Mouse (Mus musculus) adrenal gland, postnatal 36 days (tissue): ENCODE results near the gene Clasp2. TPM values are rescaled to one million over a fixed set of nuclear protein-coding genes. Genes with fewer than 3 reads are reported as not detected.
"Not testable (repeated sequence)": the region's sequence is repeated elsewhere in the genome, so short reads cannot be mapped to it uniquely, and the experiment has no call there.

Source experiments
- DNase-seq, 2 experiments: peaks; one replicate each; pipeline ENCODE4 v3.0.0; 2021; ENCODE audit warnings: mixed read lengths in 1 of 2
- long read RNA-seq, 2 experiments: library from polyadenylated mRNA; stranded (forward); transcript quantifications; one replicate each; pipeline ENCODE4 v2.0.0; 2021; ENCODE audit warnings: borderline sequencing depth in 2 of 2
- total RNA-seq, 2 experiments: library from RNA; stranded (reverse); gene quantifications; 2 replicates each; pipeline ENCODE4 v1.2.3; 2021

The Clasp2 gene
- total RNA-seq: 100 to 1,000 TPM; 134 to 261 TPM
- long read RNA-seq, experiment 1, full-length matches to known transcripts: 2 of 13 reads
- long read RNA-seq, experiment 1, partial matches to known transcripts: 8 of 13 reads
- long read RNA-seq, experiment 1, other reads (novel, unspliced or antisense): 3 of 13 reads
- long read RNA-seq, experiment 2, partial matches to known transcripts: 0 of 2 reads
- long read RNA-seq, experiment 2, other reads (novel, unspliced or antisense): 2 of 2 reads

DNA sequence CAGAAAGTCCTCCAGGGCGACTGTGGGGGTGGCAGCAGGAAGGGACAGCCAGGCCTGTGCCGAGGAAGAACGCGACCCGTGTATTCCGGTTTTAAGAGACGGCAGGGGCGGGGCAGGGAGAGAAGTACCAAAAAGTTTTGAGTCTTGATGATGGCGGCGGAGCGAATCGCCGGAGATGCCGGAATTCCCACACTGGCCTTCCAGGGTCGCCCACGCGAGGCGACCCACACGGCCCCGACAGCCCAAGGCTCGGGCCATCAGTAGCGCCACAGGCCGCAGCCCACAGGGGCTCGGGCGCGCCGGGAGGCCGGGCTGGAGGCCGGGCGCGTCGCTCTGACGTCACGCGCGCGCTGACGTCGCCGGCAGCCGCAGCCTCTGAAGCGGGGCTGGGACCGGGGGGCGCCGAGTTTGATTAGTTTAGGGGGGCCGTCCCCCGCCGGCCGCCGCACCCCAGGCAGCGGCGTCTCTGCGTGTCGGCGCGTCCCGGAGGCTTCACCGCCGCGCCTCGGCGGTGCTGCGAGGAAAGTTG, at the start of gene Clasp2:
TSS of gene Clasp2 (plus strand) at position 366 of the 529 bp plus-strand sequence.
- peak; percentile 79 to 89 for DNase-seq

DNA sequence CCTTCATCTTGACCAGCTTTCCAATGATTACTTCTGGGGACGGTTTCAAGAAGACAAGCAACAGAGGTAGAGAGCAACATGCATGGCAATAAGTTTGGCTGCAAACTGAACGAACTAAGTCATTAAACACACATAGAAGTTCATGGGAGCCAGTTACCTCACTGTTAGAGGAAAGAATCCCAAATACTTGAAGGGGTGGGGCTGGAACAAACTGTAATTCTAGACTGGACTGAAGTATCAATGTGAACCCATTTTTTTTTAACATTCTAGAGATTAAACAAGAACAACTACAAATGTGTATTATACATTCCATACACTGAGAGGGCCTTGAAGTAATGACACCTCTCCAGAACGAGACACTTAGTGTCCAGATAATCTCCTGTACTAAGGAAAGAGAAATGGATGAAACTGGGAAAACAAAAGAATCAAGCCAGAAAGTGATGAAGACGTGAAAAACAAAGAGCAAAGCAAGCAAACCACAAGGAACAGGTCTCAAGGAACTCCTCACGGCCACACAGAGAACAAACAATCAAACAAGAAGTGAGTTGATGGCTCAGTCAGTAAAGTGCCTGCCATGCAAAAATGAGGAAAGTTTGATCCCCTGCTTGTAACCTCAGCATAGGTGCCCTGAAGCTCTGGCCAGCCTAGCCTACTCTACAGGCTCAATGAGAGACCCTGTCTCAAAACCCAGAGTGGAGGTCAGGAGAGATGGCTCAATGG, 39.7 kb upstream of the Clasp2 start:
- DNase-seq: no peak

DNA sequence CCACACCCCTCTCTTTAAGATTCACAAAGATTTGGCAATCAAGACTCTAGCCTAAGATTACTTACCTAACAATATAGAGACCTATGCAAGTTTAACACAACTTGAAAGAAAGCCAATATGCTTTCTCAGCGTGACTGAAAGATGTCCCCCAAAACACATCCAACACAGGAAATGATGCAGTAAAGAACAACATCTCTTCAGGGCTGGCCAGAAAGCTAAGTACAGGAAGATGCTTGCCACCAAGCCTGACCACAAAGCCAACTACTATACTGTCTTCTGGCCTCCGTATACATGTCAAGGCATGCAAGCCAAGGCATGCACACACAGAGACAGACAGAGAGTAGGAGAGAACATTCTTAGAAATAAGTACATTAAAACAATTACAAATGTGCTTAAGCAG, 35.2 kb upstream of the Clasp2 start:
- DNase-seq: no peak

DNA sequence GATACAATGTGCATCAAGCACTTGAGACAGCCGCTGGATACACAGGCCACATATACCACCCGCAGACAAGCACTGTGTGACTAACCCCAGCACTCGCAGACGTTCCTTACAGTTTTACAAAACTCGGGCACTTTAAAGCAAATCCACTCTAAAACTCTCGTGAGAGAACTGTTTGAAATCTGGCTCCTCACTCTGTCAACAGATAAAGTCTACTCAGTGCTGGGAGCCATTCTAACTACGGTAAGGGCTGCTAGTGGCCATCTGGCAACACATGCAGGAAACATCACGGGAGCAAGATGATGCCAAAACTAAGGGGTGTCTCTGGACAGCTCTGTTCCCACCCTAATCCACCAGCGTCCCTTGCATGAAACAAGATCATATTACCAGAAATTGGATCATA, 34.4 kb upstream of the Clasp2 start:
- DNase-seq: no peak

DNA sequence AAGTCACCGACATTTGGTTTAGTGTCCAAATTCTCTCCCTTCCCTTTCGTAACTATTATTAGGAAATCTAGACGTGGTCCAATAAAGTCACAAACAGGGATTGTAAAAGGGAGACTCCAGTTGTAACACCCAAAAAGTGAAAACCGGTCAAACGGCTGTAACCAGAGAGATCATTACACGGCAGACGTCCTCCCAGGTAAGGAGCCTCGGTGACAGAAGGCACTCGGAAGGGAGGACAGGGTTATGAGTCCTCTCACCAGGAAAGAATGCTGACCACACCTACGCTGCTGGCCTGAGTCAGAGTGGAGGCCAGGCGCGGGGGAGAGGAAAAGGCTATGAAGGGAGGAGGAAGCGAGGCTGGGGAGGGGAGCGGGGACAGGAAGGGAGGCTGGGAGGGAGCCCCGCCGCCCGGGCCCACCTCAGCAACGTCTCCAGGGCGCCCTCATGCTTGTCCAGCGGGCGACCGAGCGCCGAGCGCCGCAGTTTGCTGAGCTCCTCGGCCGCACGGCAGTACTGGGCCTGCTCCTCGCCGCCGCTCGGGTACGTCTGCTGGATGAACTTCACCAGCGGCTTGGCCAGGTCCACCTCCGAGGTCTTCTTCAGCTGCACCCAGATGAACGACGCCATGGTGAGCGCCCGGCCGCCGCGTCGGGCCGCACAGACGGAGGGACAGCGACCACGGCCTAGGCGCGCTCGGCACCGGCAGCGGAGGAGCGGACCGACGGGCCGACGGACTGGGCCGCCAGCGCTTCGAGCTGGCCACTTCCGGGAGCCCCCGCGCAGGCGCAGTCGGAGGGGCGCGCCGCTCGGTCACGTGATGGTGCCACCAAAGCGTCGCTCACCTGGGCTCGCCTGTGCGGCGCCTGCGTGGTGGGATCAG, 33.6 kb upstream of the Clasp2 start, which contains the start of gene Pdcd6ip:
TSS of gene Pdcd6ip (minus strand) at position 779 of the 880 bp plus-strand sequence.
- peak; percentile 95 to 97 for DNase-seq

DNA sequence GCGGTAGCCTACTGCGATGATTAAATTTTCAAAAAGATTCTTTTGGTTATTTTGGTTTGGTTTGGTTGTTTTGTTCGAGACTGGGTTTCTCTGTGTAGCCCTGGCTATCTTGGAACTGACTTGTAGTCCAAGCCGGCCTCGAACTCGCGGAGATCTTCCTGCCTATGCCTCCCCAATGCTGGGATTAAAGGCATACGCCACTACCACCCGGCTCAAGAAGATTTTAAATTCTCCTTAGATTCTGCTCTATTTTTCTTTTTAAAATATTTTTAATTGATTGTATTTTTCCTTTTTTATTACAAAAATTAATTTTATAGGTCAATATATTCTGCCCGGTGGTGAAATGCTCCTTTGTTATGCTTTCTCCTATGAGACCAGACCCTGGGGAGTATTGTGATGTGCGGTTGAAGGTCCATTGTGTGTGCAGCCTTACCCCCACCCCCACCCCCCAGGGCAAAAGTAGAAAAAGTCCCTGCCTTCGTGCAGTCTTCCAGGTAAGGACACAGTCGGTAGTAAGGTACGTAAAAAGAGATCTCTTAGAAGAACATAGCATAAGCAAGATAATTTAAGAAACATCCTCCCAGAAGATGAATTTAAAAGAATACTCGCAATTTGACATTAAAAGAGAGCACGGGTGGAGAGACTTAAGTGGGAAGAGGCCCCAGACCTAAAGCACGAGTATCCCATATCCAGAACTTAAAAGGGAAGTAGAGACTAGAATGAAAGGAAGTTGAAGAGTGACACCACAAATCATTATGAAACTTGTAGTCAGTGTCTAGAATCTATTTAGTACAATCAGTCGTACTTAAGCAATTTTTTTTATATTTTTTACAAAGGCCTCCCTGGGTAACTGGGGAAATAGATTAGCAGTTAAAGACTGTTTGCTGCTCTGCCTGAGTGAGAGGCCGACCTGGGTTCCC, 32.7 kb upstream of the Clasp2 start:
- no peak for DNase-seq

DNA sequence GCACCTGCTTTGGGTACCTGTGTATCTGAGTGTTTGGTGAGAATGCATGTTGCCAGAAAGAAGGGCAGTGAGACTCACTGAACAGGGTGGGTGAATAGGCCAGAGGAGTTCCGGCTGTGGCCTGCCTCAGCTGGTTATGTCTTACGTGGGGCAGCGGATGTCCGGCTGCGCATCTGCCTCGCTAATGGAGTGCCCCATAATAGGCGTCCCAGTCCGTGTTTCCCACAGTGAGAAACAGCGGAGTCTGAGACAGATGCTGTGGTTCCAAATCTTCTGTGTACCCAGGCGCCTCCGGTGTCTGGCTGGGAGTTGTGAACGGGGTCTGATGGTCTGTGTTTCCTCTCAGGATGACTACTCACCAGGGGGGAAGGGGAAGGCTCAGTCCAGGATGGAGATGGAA, 30.4 kb upstream of the Clasp2 start:
- no peak for DNase-seq

DNA sequence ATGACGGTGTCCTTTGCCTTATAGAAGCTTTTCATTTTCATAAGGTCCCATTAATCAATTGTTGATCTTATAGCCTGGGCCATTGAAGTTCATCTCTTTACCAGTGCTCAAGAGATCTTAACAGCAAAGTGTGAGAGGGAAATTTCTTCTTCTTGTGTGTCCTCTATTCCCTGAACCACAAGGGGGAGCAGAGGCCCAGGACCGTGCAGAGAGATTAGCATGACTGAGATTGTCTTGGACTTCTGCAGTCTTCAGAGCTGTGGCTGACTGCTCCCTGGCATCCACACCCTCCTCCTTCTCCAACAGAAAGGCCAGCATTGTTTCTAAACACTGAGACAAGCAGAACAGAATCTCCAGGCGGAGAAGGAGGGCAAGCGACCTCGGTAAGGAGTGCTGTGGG, 22.2 kb upstream of the Clasp2 start:
- DNase-seq: peak; percentile 50 to 61

DNA sequence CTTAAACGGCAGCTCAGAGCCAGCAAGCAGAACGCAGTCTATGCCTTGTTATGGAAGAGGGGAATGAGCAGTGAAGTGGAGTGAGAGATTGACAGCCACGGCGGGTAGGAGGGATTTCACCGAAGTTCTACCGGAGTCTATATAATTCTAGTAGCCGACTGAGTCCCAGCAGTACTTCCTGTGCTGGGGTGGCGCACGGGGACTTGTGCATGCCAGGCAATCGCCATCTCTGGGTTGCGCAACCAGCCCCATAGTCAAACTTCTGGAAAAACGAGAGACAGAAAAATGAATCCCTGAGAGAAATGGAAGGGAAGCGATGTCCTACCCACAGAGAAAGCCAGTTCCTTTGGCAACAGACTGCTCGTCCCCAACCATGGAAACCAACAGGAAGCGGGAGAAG, 16.6 kb upstream of the Clasp2 start:
- DNase-seq: no peak

DNA sequence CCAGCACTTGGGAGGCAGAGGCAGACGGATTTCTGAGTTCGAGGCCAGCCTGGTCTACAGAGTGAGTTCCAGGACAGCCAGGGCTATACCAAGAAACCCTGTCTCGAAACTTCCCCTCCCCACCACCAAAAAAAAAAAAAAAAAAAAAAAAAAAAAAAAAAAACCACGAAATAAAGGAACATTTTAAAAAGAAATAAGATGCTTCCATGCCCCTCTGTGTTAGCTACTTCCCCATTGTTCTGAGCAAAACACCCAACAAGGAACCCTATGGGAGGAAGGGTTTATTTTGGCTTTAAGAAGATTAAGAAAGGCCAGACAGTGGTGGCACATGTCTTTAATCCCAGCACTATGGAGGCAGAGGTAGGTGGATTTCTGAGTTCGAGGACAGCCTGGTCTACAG, 15.7 kb upstream of the Clasp2 start:
- not testable (repeated sequence) for DNase-seq

DNA sequence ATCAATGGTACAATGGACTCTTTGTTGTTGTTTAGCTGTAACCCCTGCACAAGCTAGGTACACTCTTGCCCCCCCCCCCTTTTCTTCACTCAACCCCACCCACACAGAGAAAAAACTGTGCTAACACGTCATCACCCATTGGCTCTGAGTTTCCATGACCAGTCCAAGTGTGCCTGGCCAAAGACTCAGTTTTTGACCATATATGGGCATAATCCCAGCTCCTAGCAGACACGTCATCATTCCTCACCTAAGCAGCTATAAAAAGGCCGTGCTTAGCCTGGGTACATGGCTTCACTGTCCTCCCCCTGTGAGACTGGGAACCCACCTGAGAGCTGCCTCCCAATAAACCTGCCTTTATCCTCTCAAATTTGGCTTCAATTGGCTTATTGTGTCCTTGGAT, 15.1 kb upstream of the Clasp2 start:
- DNase-seq: no peak

DNA sequence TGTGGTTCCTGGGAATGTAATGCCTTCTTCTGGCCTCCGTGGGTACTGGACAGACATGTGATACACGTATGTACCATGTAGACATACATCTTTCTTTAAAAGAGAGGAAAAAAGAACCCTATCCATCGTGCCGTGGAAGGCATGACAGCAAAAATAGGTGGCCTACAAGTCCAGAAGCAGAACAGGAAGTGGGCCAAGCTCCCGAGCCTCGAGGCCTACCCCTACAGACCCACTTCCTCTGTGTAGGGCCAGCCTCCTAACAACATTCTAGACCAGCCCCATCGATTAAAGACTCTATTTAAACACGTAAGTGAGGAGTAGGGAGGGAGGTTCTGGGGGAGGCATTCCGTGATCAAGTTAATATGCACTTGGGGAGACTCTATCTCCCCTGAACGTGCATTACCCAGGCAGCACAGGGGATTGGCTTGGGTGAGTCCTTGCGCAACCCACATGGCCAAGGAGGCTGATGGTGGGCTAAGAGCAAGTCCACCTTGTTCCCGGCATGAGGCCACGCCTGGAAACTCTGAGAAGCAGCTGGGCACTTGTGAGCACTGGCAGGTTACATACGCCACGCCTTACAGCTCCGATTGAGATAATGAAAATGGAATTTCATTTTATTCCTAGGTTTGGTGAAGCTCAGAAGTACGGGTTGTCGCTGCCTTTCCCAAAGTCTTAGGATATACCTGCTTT, 14.1 kb upstream of the Clasp2 start:
- no peak for DNase-seq

DNA sequence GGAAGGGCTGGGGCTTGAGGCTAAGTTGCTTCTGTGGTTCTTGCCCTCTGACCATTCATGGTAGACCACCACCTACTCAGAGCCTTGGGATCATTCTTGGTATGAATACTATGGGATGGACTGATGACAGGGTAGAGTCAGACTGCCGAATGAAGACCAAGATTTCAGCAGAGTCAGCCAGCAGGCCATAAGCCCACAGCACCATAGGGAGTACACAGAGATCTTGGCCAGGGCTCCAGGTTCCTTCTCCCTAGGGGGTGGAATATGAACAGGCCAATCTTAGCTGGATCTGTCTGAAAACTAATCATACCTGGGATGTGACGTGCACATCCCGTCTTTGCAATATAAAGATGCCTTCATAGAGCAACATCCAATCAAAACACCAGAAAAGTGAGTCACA, 9.7 kb upstream of the Clasp2 start:
- DNase-seq: no peak

DNA sequence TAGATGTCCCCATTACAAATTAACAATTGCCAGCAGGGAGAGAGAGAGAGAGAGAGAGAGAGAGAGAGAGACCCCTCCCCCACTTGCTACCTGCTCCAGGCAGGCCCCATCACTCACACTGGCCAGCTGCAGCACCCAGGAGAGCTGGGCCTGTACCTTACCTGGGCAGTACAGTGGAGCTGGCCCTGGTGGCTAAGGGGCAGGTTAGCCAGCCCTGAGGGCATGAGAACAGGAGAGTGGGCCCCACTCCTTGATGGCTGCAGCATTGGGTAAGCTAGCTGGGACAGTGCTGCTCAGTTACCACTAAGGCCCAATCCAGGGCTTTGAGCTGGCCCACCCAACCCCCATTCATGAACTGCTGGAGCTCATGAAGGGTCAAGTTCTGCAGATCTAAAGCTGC, 5.4 kb upstream of the Clasp2 start:
- DNase-seq: no peak

DNA sequence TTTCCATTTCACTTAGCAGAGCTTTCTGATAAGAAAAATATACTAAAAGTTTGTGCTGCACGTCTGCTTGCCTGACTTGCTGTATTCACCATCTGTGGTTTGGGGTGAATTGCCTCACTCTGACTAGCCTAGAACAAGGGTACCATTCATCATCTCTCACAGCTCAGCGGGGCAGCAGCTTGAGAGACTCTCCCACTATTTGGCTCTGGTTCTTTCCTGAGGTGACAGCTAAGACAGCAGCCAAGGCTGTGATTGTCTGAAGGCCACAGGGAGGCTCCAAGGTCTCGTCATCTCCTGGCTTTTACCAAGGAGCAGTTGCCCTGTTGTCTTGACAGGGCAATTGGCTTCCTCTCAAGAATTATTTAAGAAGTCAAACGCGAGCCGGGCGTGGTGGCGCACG, 3.3 kb upstream of the Clasp2 start:
- DNase-seq: peak; percentile 59 to 64

DNA sequence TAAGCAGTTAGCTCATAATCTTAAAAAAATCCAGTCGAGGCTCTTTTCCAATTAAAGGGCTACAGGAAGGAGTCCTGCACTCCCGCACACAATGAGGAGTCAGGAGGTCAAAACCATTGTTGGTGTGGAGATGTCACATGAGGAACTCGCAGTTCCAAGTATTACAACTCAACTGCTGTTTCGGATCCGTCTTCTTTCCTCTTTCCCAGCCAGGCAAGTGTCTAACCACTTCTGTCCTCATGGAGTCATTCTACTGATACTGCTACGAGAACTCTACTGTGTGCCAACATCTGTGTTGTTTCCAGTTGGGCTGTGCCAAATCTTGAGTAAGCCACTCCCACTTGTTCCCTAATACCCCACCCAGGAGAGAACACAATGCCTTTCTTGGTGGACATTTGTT, 2.3 kb upstream of the Clasp2 start:
- peak in 1 of 2 experiments; percentile 37 for DNase-seq

DNA sequence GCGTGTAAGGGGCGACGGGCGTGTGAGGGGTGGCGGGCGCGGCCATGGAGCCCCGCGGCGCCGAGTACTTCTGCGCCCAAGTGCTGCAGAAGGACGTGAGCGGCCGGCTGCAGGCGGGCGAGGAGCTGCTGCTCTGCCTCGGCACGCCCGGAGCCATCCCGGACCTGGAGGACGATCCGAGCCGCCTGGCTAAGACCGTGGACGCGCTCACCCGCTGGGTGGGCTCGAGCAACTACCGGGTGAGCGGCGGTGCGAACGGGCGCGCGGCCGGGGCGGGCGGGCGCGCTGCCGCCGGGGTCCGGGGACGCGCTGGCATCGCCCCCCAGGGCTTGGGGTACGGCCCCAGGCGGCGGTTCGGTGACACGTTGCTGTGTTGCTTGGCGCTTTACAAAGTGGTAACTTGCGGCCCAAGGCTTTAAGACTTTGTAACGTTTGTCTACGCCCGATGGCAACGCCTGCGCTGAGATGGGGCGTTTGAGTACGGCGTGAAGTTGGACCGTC, 414 bp downstream of the Clasp2 start:
- DNase-seq: peak; percentile 52 to 64

DNA sequence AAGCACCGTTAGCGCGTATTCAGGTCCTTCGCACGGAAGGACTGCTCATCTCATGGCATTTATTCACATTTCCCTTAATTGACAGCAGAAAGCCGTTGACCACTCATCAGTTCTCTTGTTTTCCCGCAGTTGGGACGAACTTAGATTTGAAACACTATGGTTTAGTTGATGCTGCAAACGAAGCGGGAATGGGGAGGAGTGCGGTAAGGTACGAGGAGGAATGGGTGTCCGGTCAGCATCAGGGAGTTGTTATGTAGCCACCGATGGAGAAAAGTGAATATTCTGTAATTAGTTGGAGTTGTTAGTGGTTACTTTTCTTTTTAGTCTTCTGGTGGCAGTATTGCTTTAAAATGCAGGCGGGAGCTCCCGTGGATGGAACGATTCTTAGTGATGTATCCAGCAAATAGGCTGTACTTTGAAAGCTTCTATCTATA, 1.1 kb downstream of the Clasp2 start:
- DNase-seq: peak in 1 of 2 experiments; percentile 37

DNA sequence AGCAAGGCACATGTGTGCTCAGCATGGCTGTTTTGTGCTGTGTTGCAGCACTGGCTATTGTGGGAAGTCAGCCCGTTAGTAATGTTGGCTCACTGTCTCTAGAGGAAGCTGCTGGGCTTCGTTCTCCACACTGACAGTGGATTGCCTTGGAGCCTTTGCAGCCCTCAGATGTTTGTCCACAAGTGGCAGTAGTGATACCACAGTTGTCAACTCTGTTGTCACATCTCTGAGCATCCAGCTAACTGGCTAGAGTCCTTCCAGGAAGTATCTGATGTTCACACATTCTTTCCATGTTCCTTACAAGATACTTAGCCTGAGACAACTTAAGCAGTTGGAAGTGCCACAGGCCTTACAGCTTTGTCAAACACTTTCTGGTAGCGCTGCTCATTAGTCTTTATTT, 2.0 kb downstream of the Clasp2 start:
- peak in 1 of 2 experiments; percentile 13 for DNase-seq

DNA sequence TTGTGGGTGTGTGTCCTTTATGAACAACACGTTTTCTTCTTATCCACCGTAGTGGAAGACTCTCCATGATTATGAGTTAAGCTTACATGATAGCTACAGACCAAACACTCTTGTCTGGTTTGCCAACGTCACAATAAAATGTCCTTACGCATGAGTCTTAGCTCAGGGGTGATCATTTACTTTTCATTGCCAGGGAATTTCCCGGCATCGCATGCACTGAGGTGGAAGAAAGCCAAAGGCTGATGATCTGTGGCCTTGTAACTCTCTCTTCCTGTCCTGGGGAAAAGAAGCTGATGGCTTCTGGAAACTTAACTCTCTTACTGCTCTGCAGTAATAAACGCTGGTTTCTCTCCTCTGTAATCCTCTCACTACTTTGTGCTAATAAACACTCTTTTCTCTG, 8.1 kb downstream of the Clasp2 start:
- peak; percentile 73 to 79 for DNase-seq
